Mouse (Mus musculus) neural tube, embryonic 13.5 days (tissue): ENCODE measurements around the gene Gm4559. TPM values are rescaled to one million over a fixed set of nuclear protein-coding genes. Genes with fewer than 3 reads are reported as not detected.
A peak's percentile ranks its signal among the peaks of the same experiment; 100 is the strongest.
"Not testable (repeated sequence)": the region's sequence is repeated elsewhere in the genome, so short reads cannot be mapped to it uniquely, and the experiment has no call there.

Experiments used
- ATAC-seq: fragments of 200-750 bp; cut with Nextera tagmentation; 2 replicates; pipeline ENCODE4 v1.8.0; 2017; ENCODE audit warnings: low read depth, mild to moderate bottlenecking, moderate TSS enrichment, moderate library complexity
- H3K27ac ChIP-seq: fragments of 300-500 bp; sonication (generic); replicated peaks from 2 replicates; pipeline ENCODE4 v1.5.1; 2015; ENCODE audit warnings: moderate library complexity, mild to moderate bottlenecking, inconsistent platforms
- H3K27me3 ChIP-seq: fragments of 300-500 bp; sonication (generic); 2 replicates; pipeline ENCODE4 v1.6.1; 2015; ENCODE audit warnings: mild to moderate bottlenecking, inconsistent platforms
- H3K36me3 ChIP-seq: fragments of 300-500 bp; sonication (generic); 2 replicates; pipeline ENCODE4 v1.6.1; 2015; ENCODE audit warnings: mild to moderate bottlenecking, inconsistent platforms
- H3K4me1 ChIP-seq: fragments of 300-500 bp; sonication (generic); replicated peaks from 2 replicates; pipeline ENCODE4 v1.6.1; 2015; ENCODE audit warnings: inconsistent platforms
- H3K4me2 ChIP-seq: fragments of 300-500 bp; sonication (generic); 2 replicates; pipeline ENCODE4 v1.6.1; 2015; ENCODE audit warnings: inconsistent platforms, mild to moderate bottlenecking, moderate library complexity
- H3K4me3 ChIP-seq: fragments of 300-500 bp; sonication (generic); 2 replicates; pipeline ENCODE4 v1.5.1; 2015; ENCODE audit warnings: mild to moderate bottlenecking, inconsistent platforms
- H3K9ac ChIP-seq: fragments of 300-500 bp; sonication (generic); 2 replicates; pipeline ENCODE4 v1.6.1; 2015; ENCODE audit warnings: moderate library complexity, mild to moderate bottlenecking, inconsistent platforms
- H3K9me3 ChIP-seq: fragments of 300-500 bp; sonication (generic); 2 replicates; pipeline ENCODE4 v1.6.1; 2016; ENCODE audit warnings: inconsistent platforms
- WGBS: fragments of 180-500 bp; shearing (Covaris S2); methylation state at CpG from one replicate; pipeline ENCODE4 v1.1.7; 2015; 5-methylcytosine and 5-hydroxymethylcytosine counted together
- polyA plus RNA-seq: library from polyadenylated mRNA; unstranded; fragments of >200 nt; fragmentation: Nextera tagmentation; extraction: Ambion mirVana; gene quantifications from 2 replicates; pipeline ENCODE4 v1.2.1, GENCODE M21; 2015

Gene Gm4559
- polyA plus RNA-seq, 1 experiment from 2014 or later: not detected

- not testable (repeated sequence) for H3K9me3 ChIP-seq, H3K4me3 ChIP-seq, H3K9ac ChIP-seq, H3K27me3 ChIP-seq, H3K4me2 ChIP-seq, ATAC-seq, H3K36me3 ChIP-seq, H3K4me1 ChIP-seq, H3K27ac ChIP-seq
- 26% methylated on average over 4 of the region's 4 CpGs for WGBS
Observed at GRCm38 (mm10) chr7:142296108-142296507, 21.9 kb upstream of the Gm4559 start.

DNA sequence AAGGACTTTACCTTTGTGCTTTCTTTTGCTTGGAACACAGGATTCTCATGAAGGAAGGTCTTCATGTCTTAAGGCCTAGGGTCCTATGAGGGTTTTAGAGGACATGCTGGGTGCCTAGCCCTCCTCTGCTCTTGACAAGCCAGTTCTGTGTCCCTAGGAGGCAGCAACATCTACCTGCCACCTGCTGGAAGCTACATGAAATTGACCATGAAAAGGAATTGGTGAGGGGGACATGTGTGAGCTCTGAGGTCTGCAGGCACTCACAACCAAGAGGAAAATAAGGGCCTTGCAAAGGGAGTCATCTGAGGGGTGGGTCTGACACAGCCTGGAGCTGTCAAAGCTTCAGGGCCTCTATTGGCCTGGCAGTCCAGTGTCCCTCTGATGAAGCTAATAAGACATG, 21.3 kb upstream of the Gm4559 start:
- Histone ChIP-seq H3K9me3 (no peaks in the 10 kb centered on the region), H3K9ac (no peak overlapping the region), H3K4me2 (no peak overlapping the region), H3K36me3 (no peaks in the 10 kb centered on the region), H3K27me3 (no peaks in the 10 kb centered on the region), H3K4me3 (no peak overlapping the region), H3K4me1 (no peaks in the 10 kb centered on the region), H3K27ac (no peak overlapping the region)
- ATAC-seq: no peak

DNA sequence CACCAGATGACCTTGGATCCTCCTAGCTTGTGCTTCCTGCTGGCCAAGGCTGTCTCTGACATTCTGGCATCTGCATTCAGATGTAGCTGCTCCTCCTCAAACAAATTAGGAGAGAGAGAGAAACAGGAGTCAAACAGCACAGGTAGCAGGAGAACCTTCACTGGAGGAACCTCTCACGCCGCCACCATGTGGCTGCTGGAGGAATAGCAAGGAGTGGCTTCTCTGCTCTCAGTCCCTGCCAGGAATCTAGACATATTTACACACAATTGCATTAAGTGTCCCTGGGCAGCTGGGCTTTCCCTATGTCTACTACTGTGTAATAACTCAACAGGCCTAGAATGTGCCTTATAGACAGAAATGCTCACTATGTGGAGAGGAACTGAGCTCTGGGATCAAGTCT, 19.7 kb upstream of the Gm4559 start:
- H3K4me1 ChIP-seq, H3K4me2 ChIP-seq, H3K9me3 ChIP-seq, H3K36me3 ChIP-seq, H3K27ac ChIP-seq, H3K27me3 ChIP-seq, H3K9ac ChIP-seq, H3K4me3 ChIP-seq: not testable (repeated sequence)
- WGBS: 0% methylated on average over 2 of the region's 2 CpGs
- peak; percentile 50; the same call in 1 of the 2 replicates for ATAC-seq

- H3K4me2 ChIP-seq, H3K9ac ChIP-seq, H3K4me3 ChIP-seq, H3K36me3 ChIP-seq, H3K9me3 ChIP-seq, H3K27ac ChIP-seq, ATAC-seq: not testable (repeated sequence)
- H3K27me3 ChIP-seq: peaks cover 20% of the 10 kb centered on the region
- 41% methylated on average over 9 of the region's 9 CpGs for WGBS
- H3K4me1 ChIP-seq: peaks cover 20% of the 10 kb centered on the region
Observed at GRCm38 (mm10) chr7:142285910-142286612, 11.9 kb upstream of the Gm4559 start.

DNA sequence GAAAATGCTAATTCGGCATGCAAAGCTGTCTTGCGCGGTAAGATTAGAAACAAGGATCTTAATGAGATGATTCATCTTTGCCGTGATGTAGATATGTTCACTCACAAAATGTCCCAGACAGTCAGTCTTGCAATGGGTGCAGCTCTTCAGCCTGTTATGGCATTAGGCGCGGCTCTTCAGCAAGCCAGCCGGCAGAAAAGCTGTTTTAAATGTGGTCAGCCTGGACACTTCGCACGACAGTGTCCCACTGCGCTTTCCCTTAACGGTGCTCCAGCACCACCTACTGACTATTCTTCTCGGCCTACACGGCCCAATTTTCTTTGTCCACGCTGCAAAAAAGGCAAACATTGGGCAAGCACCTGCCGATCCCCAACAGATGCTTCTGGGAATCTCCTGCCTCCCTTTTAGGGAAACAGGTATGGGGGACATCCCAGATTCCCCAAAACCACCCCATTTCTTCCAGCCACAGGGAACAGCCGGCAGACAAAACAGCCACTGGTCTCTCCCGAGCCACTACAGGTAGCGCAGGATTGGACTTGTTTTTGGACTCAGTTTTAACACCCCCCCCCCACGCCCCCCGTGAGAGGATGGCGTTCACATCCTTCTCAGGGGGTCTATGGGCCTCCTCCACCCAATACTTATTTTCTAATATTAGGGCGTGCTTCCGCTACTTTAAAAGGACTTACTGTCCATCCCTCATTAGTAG, 11.1 kb upstream of the Gm4559 start:
- Histone ChIP-seq H3K4me2 (peak overlapping the region; percentile 92), H3K4me1 (peaks cover 20% of the 10 kb centered on the region), H3K4me3 (peak overlapping the region; percentile 53), H3K27ac (peak overlapping the region; percentile 84), H3K36me3 (no peaks in the 10 kb centered on the region), H3K9me3 (no peaks in the 10 kb centered on the region), H3K9ac (peak overlapping the region; percentile 55), H3K27me3 (peaks cover 20% of the 10 kb centered on the region)
- 17% methylated on average over 23 of the region's 23 CpGs for WGBS
- ATAC-seq: peak; percentile 81

DNA sequence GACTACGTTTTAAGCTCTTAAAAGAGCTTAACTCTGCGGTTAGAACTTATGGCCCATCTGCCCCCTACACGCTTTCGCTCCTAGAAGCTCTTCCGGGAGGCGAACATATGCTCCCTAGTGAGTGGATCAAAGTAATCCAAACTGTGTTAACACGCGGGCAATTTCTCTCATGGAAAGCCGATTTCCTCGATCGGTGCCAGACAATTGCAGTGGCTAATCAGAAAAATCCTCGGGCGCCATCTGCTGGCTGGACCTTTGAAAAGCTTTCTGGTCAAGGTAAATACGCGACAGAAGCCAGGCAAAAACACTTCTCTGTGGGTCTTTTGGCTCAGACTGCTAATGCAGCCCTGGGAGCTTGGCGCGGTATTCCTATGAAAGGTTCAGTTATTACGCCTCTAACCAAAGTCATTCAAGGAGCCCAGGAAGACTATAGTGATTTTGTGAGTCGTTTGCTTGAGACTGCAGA, 10.5 kb upstream of the Gm4559 start:
- WGBS: under 1% methylated on average over 19 of the region's 19 CpGs
- H3K27ac ChIP-seq: peak overlapping the region; percentile 84
- H3K4me1 ChIP-seq: peaks cover 20% of the 10 kb centered on the region
- ATAC-seq: peak; percentile 88
- H3K27me3 ChIP-seq: peaks cover 20% of the 10 kb centered on the region
- peak overlapping the region; percentile 67 for H3K9ac ChIP-seq
- H3K9me3 ChIP-seq: no peaks in the 10 kb centered on the region
- peak overlapping the region; percentile 92 for H3K4me2 ChIP-seq
- H3K36me3 ChIP-seq: no peaks in the 10 kb centered on the region
- peak overlapping the region; percentile 53 for H3K4me3 ChIP-seq

GRCm38 (mm10) chr7:142284023-142284591, 9.9 kb upstream of the Gm4559 start:
- Histone ChIP-seq H3K4me3 (peak overlapping the region; percentile 53), H3K36me3 (no peaks in the 10 kb centered on the region), H3K4me1 (peaks cover 20% of the 10 kb centered on the region), H3K9ac (peak overlapping the region; percentile 67), H3K9me3 (no peaks in the 10 kb centered on the region), H3K27ac (peak overlapping the region; percentile 84), H3K4me2 (peak overlapping the region; percentile 92), H3K27me3 (peaks cover 20% of the 10 kb centered on the region)
- ATAC-seq: peak; percentile 59
- 0% methylated on average over 38 of the region's 38 CpGs for WGBS

- H3K27ac ChIP-seq, H3K9ac ChIP-seq, H3K36me3 ChIP-seq, H3K4me2 ChIP-seq, H3K9me3 ChIP-seq, ATAC-seq, H3K4me3 ChIP-seq: not testable (repeated sequence)
- 9% methylated on average over 2 of the region's 2 CpGs for WGBS
- peaks cover 20% of the 10 kb centered on the region for H3K27me3 ChIP-seq
- H3K4me1 ChIP-seq: peaks cover 20% of the 10 kb centered on the region
Observed at GRCm38 (mm10) chr7:142282847-142283246, 8.7 kb upstream of the Gm4559 start.

GRCm38 (mm10) chr7:142279291-142279690, 5.1 kb upstream of the Gm4559 start:
- WGBS: 74% methylated on average over 1 of the region's 1 CpGs
- ATAC-seq: not testable (repeated sequence)

DNA sequence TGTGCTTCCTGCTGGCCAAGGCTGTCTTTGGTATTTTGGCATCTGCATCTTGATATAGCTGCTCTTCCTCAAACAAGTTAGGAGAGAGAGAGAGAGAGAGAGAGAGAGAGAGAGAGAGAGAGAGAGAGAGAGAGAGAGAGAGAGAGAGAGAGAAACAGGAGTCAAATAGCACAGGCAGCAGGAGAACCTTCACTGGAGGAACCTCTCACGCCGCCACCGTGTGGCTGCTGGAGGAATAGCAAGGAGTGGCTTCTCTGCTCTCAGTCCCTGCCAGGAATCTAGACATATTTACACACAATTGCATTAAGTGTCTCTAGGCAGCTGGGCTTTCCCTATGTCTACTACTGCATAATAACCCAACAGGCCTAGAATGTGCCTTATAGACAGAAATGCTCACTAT, 4.0 kb upstream of the Gm4559 start:
- 0% methylated on average over 3 of the region's 3 CpGs for WGBS
- H3K9me3 ChIP-seq, H3K4me1 ChIP-seq, H3K4me3 ChIP-seq, H3K36me3 ChIP-seq, H3K9ac ChIP-seq, H3K27ac ChIP-seq, H3K4me2 ChIP-seq: not testable (repeated sequence)
- peaks cover 14% of the 10 kb centered on the region for H3K27me3 ChIP-seq
- peak; percentile 56; the same call in 1 of the 2 replicates for ATAC-seq

More at GRCm38 (mm10) chr7:142279291-142279690, 5.1 kb upstream of the Gm4559 start:
- not testable (repeated sequence) for H3K9me3 ChIP-seq, H3K27ac ChIP-seq, H3K9ac ChIP-seq, H3K36me3 ChIP-seq, H3K4me2 ChIP-seq, H3K4me3 ChIP-seq
- H3K27me3 ChIP-seq: peaks cover 20% of the 10 kb centered on the region
- peaks cover 11% of the 10 kb centered on the region; the same call in 1 of the 2 replicates for H3K4me1 ChIP-seq

DNA sequence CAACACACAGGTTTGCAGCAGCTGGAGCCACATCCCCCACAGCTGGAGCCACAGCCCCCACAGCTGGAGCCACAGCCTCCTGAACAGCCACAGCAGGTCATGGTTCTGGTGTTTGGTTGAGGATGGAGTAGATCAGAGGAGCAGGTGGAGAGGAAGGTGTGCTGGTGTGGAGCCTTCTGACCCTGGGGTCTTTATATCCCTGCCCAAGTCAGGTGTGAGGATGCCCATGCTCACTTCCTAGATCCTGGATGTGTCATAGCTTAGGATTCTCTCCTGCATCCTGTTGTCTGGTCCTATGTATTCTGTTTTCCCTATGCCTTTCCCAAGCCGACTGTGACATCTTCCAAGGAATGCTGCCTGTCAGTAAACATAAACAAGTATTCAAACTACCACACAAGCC, 15.9 kb downstream of the Gm4559 start, which contains the start of gene Gm2431:
Gene Gm2431 (minus strand): TSS at position 101 of the 400 bp plus-strand sequence.
- 86% methylated on average over 1 of the region's 1 CpGs for WGBS
- not testable (repeated sequence) for H3K9me3 ChIP-seq, ATAC-seq

GRCm38 (mm10) chr7:142255517-142255916, 18.6 kb downstream of the Gm4559 start:
- Histone ChIP-seq H3K27me3 (no peaks in the 10 kb centered on the region; the same call in 1 of the 2 replicates), H3K27ac (no peak overlapping the region), H3K4me3 (no peak overlapping the region), H3K36me3 (no peaks in the 10 kb centered on the region), H3K4me2 (no peak overlapping the region), H3K4me1 (no peaks in the 10 kb centered on the region), H3K9me3 (no peaks in the 10 kb centered on the region), H3K9ac (no peak overlapping the region)
- ATAC-seq: peak; percentile 59; the same call in 1 of the 2 replicates
- WGBS: 4% methylated on average over 2 of the region's 2 CpGs

More for the DNA sequence above, 15.9 kb downstream of the Gm4559 start, which contains the start of gene Gm2431:
- H3K36me3 ChIP-seq, H3K4me1 ChIP-seq, H3K4me2 ChIP-seq, H3K4me3 ChIP-seq, H3K27ac ChIP-seq, H3K27me3 ChIP-seq, H3K9ac ChIP-seq: not testable (repeated sequence)
